Mouse (Mus musculus) C2C12 (cell line): ENCODE results near the gene Ctrb1.

Experiments used
- CEBPB ChIP-seq: IDR thresholded peaks from one replicate; pipeline ENCODE4 v1.6.1; 2011; ENCODE audit warnings: low read depth, mild to moderate bottlenecking, control low read depth, moderate library complexity
- CTCF ChIP-seq: IDR thresholded peaks from one replicate; pipeline ENCODE4 v1.5.1; 2011; ENCODE audit not compliant: control insufficient read depth, insufficient read depth, insufficient read length
- FOSL1 ChIP-seq: IDR thresholded peaks from one replicate; pipeline ENCODE4 v1.8.0; 2011; ENCODE audit warnings: mild to moderate bottlenecking, low read length; ENCODE audit not compliant: poor library complexity, insufficient read depth, severe bottlenecking
- MAX ChIP-seq: IDR thresholded peaks from one replicate; pipeline ENCODE4 v1.6.1; 2011; ENCODE audit warnings: mild to moderate bottlenecking, control low read depth
- MYOD1 ChIP-seq: IDR thresholded peaks from one replicate; pipeline ENCODE4 v1.6.1; 2011; ENCODE audit warnings: low read depth; ENCODE audit not compliant: control insufficient read depth, insufficient read length
- MYOG ChIP-seq: IDR thresholded peaks from one replicate; pipeline ENCODE4 v1.6.1; 2011; ENCODE audit not compliant: control insufficient read depth, insufficient read length; ENCODE audit errors: extremely low read depth
- USF1 ChIP-seq: IDR thresholded peaks from one replicate; pipeline ENCODE4 v1.6.1; 2011; ENCODE audit warnings: low read depth, mild to moderate bottlenecking, control low read depth, moderate library complexity

DNA sequence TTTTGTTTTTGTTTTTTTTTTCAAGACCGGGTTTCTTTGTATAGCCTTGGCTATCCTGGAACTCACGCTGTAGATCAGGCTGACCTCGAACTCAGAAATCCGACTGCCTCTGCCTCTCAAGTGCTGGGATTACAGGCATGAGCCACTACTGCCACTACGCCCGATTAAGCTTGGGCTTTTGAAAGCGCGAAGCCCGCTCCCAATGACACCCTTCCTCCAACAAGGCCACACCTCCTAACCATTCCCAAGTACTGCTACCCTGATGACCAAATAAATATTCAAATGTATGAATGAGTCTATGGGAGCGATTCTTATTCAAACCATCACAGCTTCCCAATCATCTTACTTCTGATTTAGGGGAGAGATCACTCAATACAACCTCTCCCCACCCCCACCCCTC, 6.8 kb upstream of the Ctrb1 start:
- TF ChIP-seq MAX (no peak), USF1 (no peak), CTCF (no peak), FOSL1 (no peak), CEBPB (no peak), MYOD1 (no peak), MYOG (no peak)
